Mouse (Mus musculus): ENCODE measurements at regions not wholly inside any gene's neighbourhood (a gene's known extent, or its start where the extent isn't known, plus 50 kb on each side); places are given as distances from the start of the nearest gene placed in this dataset.

DNA sequence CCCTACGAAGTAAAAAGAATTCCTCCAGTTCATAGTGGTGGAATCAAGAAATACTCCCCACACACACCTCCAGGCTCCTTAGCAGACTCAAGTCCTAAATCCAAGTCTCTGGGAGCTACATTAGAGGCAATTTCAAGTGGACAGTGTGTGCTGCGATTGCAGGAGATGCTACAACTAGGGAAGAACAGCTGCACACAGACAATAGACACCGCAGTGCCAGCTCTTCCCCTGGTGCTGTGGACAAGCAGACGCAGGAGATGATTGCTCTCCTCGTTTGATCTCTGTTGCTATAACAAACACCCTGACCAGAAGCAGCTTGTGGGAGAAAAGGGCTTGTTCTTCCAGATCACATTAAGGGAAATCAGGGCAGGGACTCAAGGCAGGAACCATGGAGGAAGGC is 517.1 kb upstream of the Adam5 start:
- TF ChIP-seq POLR2A (IDR thresholded peaks at IDR 0.05; ENCODE audit: borderline replicate concordance, extremely low read depth, low read depth, low read length) (no peak), CTCF (IDR thresholded peaks at IDR 0.05; ENCODE audit: insufficient read depth, low read length) (no peak)

Measured in lung, adult 2 months (tissue).